Mouse (Mus musculus) hindbrain, embryonic 14.5 days (tissue): ENCODE results near the gene Mcat. TPM values are rescaled to one million over a fixed set of nuclear protein-coding genes. Genes with fewer than 3 reads are reported as not detected.

Source experiments
- ATAC-seq: fragments of 200-750 bp; cut with Nextera tagmentation; 2 replicates; pipeline ENCODE4 v1.8.0; 2017; ENCODE audit warnings: moderate number of reproducible peaks, mild to moderate bottlenecking, moderate TSS enrichment, moderate library complexity; ENCODE audit not compliant: low FRiP score
- DNase-seq: peaks from one replicate; pipeline ENCODE4 v3.0.0-alpha.2; 2015; ENCODE audit warnings: low spot score
- H3K27ac ChIP-seq: fragments of 300-500 bp; sonication (generic); 2 replicates; pipeline ENCODE4 v1.5.1; 2014; ENCODE audit warnings: mild to moderate bottlenecking, moderate library complexity
- H3K27me3 ChIP-seq: fragments of 300-500 bp; sonication (generic); 2 replicates; pipeline ENCODE4 v1.6.1; 2014; ENCODE audit warnings: mild to moderate bottlenecking, low read length, mixed read lengths; ENCODE audit not compliant: control insufficient read depth, insufficient read depth
- H3K36me3 ChIP-seq: fragments of 300-500 bp; sonication (generic); replicated peaks from 2 replicates; pipeline ENCODE4 v1.6.1; 2014; ENCODE audit not compliant: control insufficient read depth, insufficient read depth
- H3K4me1 ChIP-seq: fragments of 300-500 bp; sonication (generic); replicated peaks from 2 replicates; pipeline ENCODE4 v1.6.1; 2014; ENCODE audit warnings: antibody characterized with exemption, low read length, mixed read lengths; ENCODE audit not compliant: control insufficient read depth, insufficient read depth
- H3K4me2 ChIP-seq: fragments of 300-500 bp; sonication (generic); replicated peaks from 2 replicates; pipeline ENCODE4 v1.6.1; 2014; ENCODE audit warnings: mild to moderate bottlenecking, moderate library complexity
- H3K4me3 ChIP-seq: fragments of 300-500 bp; sonication (generic); replicated peaks from 2 replicates; pipeline ENCODE4 v1.5.1; 2014; ENCODE audit warnings: mild to moderate bottlenecking, low read length
- H3K9ac ChIP-seq: fragments of 300-500 bp; sonication (generic); 2 replicates; pipeline ENCODE4 v1.6.1; 2014
- H3K9me3 ChIP-seq: fragments of 300-500 bp; sonication (generic); 2 replicates; pipeline ENCODE4 v1.6.1; 2016; ENCODE audit warnings: low read length; ENCODE audit not compliant: control insufficient read depth
- WGBS: fragments of 180-500 bp; shearing (Covaris S2); extraction: QIAGEN DNeasy Blood & Tissue Kit; methylation state at CpG from one replicate; pipeline ENCODE4 v1.1.7; 2014; 5-methylcytosine and 5-hydroxymethylcytosine counted together
- polyA plus RNA-seq: library from polyadenylated mRNA; unstranded; fragments of >200 nt; fragmentation: Nextera tagmentation; extraction: Ambion mirVana; gene quantifications from 2 replicates; pipeline ENCODE4 v1.2.1, GENCODE M21; 2014

Gene Mcat
- polyA plus RNA-seq, 1 experiment from 2014 or later: 37.6 TPM

GRCm38 (mm10) chr15:83583419-83584156 lies 20.0 kb upstream of the Mcat start:
- Histone ChIP-seq H3K9me3 (peaks cover 8% of the 10 kb centered on the region; the same call in 1 of the 2 replicates), H3K4me3 (no peak overlapping the region), H3K27me3 (no peaks in the 10 kb centered on the region), H3K4me2 (no peak overlapping the region), H3K27ac (no peak overlapping the region), H3K4me1 (no peaks in the 10 kb centered on the region), H3K9ac (no peak overlapping the region), H3K36me3 (peaks cover 99% of the 10 kb centered on the region)
- no peak for DNase-seq
- no peak for ATAC-seq
- WGBS: 68% methylated on average over 8 of the region's 8 CpGs

- no peaks in the 10 kb centered on the region for H3K4me1 ChIP-seq
- H3K4me3 ChIP-seq: no peak overlapping the region
- DNase-seq (no peak), ATAC-seq (no peak)
- no peak overlapping the region for H3K9ac ChIP-seq
- peaks cover 99% of the 10 kb centered on the region for H3K36me3 ChIP-seq
- H3K9me3 ChIP-seq: peaks cover 8% of the 10 kb centered on the region; the same call in 1 of the 2 replicates
- H3K27ac ChIP-seq: no peak overlapping the region
- H3K27me3 ChIP-seq: no peaks in the 10 kb centered on the region
- 87% methylated on average over 4 of the region's 4 CpGs for WGBS
- no peak overlapping the region for H3K4me2 ChIP-seq
These were observed 19.3 kb upstream of the Mcat start for GRCm38 (mm10) chr15:83582931-83583330.

- Histone ChIP-seq H3K36me3 (peaks cover 78% of the 10 kb centered on the region), H3K9me3 (no peaks in the 10 kb centered on the region), H3K27me3 (no peaks in the 10 kb centered on the region), H3K27ac (no peak overlapping the region), H3K9ac (no peak overlapping the region), H3K4me1 (no peaks in the 10 kb centered on the region), H3K4me3 (no peak overlapping the region), H3K4me2 (no peak overlapping the region)
- 93% methylated on average over 9 of the region's 9 CpGs for WGBS
- ATAC-seq (no peak), DNase-seq (no peak)
These were observed 13.1 kb upstream of the Mcat start for GRCm38 (mm10) chr15:83576651-83577050.

- no peak overlapping the region for H3K4me2 ChIP-seq
- ATAC-seq (no peak), DNase-seq (no peak)
- no peaks in the 10 kb centered on the region for H3K4me1 ChIP-seq
- H3K9me3 ChIP-seq: no peaks in the 10 kb centered on the region
- H3K4me3 ChIP-seq: no peak overlapping the region
- peaks cover 66% of the 10 kb centered on the region for H3K36me3 ChIP-seq
- no peak overlapping the region for H3K9ac ChIP-seq
- 95% methylated on average over 8 of the region's 8 CpGs for WGBS
- no peak overlapping the region for H3K27ac ChIP-seq
- no peaks in the 10 kb centered on the region for H3K27me3 ChIP-seq
These were observed 12.0 kb upstream of the Mcat start for GRCm38 (mm10) chr15:83575543-83575942.

GRCm38 (mm10) chr15:83574731-83575351 lies 11.3 kb upstream of the Mcat start:
- 89% methylated on average over 6 of the region's 6 CpGs for WGBS
- H3K27ac ChIP-seq: no peak overlapping the region
- H3K4me2 ChIP-seq: no peak overlapping the region
- peaks cover 59% of the 10 kb centered on the region for H3K36me3 ChIP-seq
- ATAC-seq (no peak), DNase-seq (no peak)
- no peaks in the 10 kb centered on the region for H3K4me1 ChIP-seq
- H3K9ac ChIP-seq: no peak overlapping the region
- no peaks in the 10 kb centered on the region for H3K9me3 ChIP-seq
- H3K4me3 ChIP-seq: no peak overlapping the region
- H3K27me3 ChIP-seq: no peaks in the 10 kb centered on the region

- Histone ChIP-seq H3K27ac (no peak overlapping the region), H3K36me3 (peaks cover 47% of the 10 kb centered on the region), H3K4me3 (no peak overlapping the region), H3K4me1 (no peaks in the 10 kb centered on the region), H3K9ac (no peak overlapping the region), H3K4me2 (no peak overlapping the region), H3K9me3 (no peaks in the 10 kb centered on the region), H3K27me3 (no peaks in the 10 kb centered on the region)
- WGBS: 95% methylated on average over 12 of the region's 12 CpGs
- DNase-seq (no peak), ATAC-seq (no peak)
These were observed 10.0 kb upstream of the Mcat start for GRCm38 (mm10) chr15:83573606-83574005.

GRCm38 (mm10) chr15:83572132-83572531 lies 8.5 kb upstream of the Mcat start:
- Histone ChIP-seq H3K4me2 (no peak overlapping the region), H3K4me1 (no peaks in the 10 kb centered on the region), H3K9me3 (no peaks in the 10 kb centered on the region), H3K27me3 (no peaks in the 10 kb centered on the region), H3K4me3 (no peak overlapping the region), H3K27ac (no peak overlapping the region), H3K9ac (no peak overlapping the region), H3K36me3 (peaks cover 32% of the 10 kb centered on the region)
- no peak for ATAC-seq
- WGBS: 88% methylated on average over 4 of the region's 4 CpGs
- DNase-seq: no peak

GRCm38 (mm10) chr15:83571636-83572035 lies 8.0 kb upstream of the Mcat start:
- no peak for ATAC-seq
- no peaks in the 10 kb centered on the region for H3K27me3 ChIP-seq
- no peak for DNase-seq
- no peak overlapping the region for H3K9ac ChIP-seq
- 94% methylated on average over 5 of the region's 5 CpGs for WGBS
- no peak overlapping the region for H3K4me2 ChIP-seq
- no peak overlapping the region for H3K27ac ChIP-seq
- peaks cover 27% of the 10 kb centered on the region for H3K36me3 ChIP-seq
- H3K4me1 ChIP-seq: no peaks in the 10 kb centered on the region
- no peak overlapping the region for H3K4me3 ChIP-seq
- H3K9me3 ChIP-seq: no peaks in the 10 kb centered on the region

GRCm38 (mm10) chr15:83570641-83571040 lies 7.1 kb upstream of the Mcat start:
- Histone ChIP-seq H3K36me3 (peaks cover 17% of the 10 kb centered on the region), H3K27ac (no peak overlapping the region), H3K4me1 (no peaks in the 10 kb centered on the region), H3K27me3 (no peaks in the 10 kb centered on the region), H3K9me3 (no peaks in the 10 kb centered on the region), H3K4me3 (no peak overlapping the region), H3K9ac (no peak overlapping the region), H3K4me2 (no peak overlapping the region)
- WGBS: 57% methylated on average over 2 of the region's 2 CpGs
- no peak for ATAC-seq
- no peak for DNase-seq
